Mouse (Mus musculus): ENCODE data around the gene Asic1. TPM values are rescaled to one million over a fixed set of nuclear protein-coding genes. Genes with fewer than 3 reads are reported as not detected.

Gene Asic1
- total and polyA plus RNA-seq, 3 experiments: 0.08 to 1.0 TPM; not detected in 1

GRCm38 (mm10) chr15:99642622-99643021, 27.5 kb upstream of the Asic1 start:
- Histone ChIP-seq H3K36me3 (ENCODE audit: control insufficient read depth in 1 of 2, insufficient read depth in 2 of 2, low read length in 2 of 2) (peaks cover 0 to 32% of the 10 kb centered on the region in 2 experiments; a peak in 2 of 4 replicates), H3K79me2 (ENCODE audit: control insufficient read depth, insufficient read depth, low read length, poor library complexity) (peaks cover 37% of the 10 kb centered on the region), H3K9ac (ENCODE audit: control insufficient read depth, low read depth, low read length, poor library complexity, severe bottlenecking) (no peak overlapping the region), H3K4me3 (ENCODE audit: control insufficient read depth in 1 of 2, insufficient read depth in 1 of 2, low read depth in 2 of 2, low read length in 2 of 2) (no peak overlapping the region), H3K27ac (ENCODE audit: control insufficient read depth, low read depth, low read length) (no peak overlapping the region), H3K9me3 (replicated peaks; ENCODE audit: insufficient read depth, low read length) (no peaks in the 10 kb centered on the region), H3K27me3 (ENCODE audit: control insufficient read depth in 1 of 2, insufficient read depth in 2 of 2, low read length in 2 of 2) (no peaks in the 10 kb centered on the region), H3K4me1 (ENCODE audit: control insufficient read depth in 1 of 2, insufficient read depth in 2 of 2, low read length in 2 of 2) (0 out of 4 replicates have a peak, but pooled peaks cover 0 to 3% of the 10 kb centered on the region in 2 experiments)
- DNase-seq (ENCODE audit: low read depth, low spot score): no peak
- TF ChIP-seq MYC (IDR thresholded peaks at IDR 0.05; ENCODE audit: low read depth, low read length): no peak
- TF ChIP-seq GATA1 (IDR thresholded peaks at IDR 0.05; ENCODE audit: low read depth, low read length): no peak

DNA sequence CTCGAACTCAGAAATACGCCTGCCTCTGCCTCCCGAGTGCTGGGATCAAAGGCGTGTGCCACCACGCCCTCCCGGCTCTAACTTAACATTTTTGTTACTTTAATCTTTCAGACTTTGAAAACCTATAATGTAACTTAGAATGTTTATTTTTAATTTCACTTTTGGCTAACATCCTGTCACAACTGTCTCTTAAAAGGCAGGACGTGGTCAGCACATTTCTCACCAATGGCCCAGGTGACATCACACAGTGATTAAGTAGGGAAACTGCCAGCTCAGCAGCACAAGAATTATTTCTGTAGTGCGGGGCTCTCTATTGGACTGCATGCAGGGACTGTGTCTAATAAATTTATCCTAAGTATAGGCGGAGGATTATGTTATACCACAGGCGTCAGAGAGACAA, 26.3 kb upstream of the Asic1 start:
- H3K4me3 ChIP-seq (ENCODE audit: control insufficient read depth in 1 of 2, insufficient read depth in 1 of 2, low read depth in 2 of 2, low read length in 2 of 2): no peak overlapping the region
- no peak overlapping the region for H3K9ac ChIP-seq (ENCODE audit: control insufficient read depth, low read depth, low read length, poor library complexity, severe bottlenecking)
- H3K27me3 ChIP-seq (ENCODE audit: control insufficient read depth in 1 of 2, insufficient read depth in 2 of 2, low read length in 2 of 2): no peaks in the 10 kb centered on the region
- H3K79me2 ChIP-seq (ENCODE audit: control insufficient read depth, insufficient read depth, low read length, poor library complexity): peaks cover 47% of the 10 kb centered on the region
- TF ChIP-seq MYB (IDR thresholded peaks at IDR 0.05; ENCODE audit: low read depth, low read length) (no peak), POLR2AphosphoS2 (IDR thresholded peaks at IDR 0.05; ENCODE audit: low read length) (no peak), MAFK (IDR thresholded peaks at IDR 0.05; ENCODE audit: borderline replicate concordance, low read depth, low read length) (no peak), JUND (IDR thresholded peaks at IDR 0.05; ENCODE audit: low read depth, low read length) (no peak), CTCF (IDR thresholded peaks at IDR 0.05 in 2 of 3, conservative IDR thresholded peaks at IDR 0.05 in 1 of 3; ENCODE audit: control insufficient read depth in 1 of 3, insufficient read depth in 1 of 3, low read depth in 2 of 3, low read length in 3 of 3, poor library complexity in 1 of 3, severe bottlenecking in 1 of 3) (no peak), ZNF384 (IDR thresholded peaks at IDR 0.05; ENCODE audit: low read depth, low read length) (no peak), CHD2 (IDR thresholded peaks at IDR 0.05; ENCODE audit: low read length) (no peak)
- no peak for DNase-seq (ENCODE audit: low read depth, low spot score)
- peaks cover 0 to 24% of the 10 kb centered on the region in 2 experiments; a peak in 3 of 4 replicates for H3K36me3 ChIP-seq (ENCODE audit: control insufficient read depth in 1 of 2, insufficient read depth in 2 of 2, low read length in 2 of 2)
- 0 out of 4 replicates have a peak, but pooled peaks cover 0 to 3% of the 10 kb centered on the region in 2 experiments for H3K4me1 ChIP-seq (ENCODE audit: control insufficient read depth in 1 of 2, insufficient read depth in 2 of 2, low read length in 2 of 2)
- H3K27ac ChIP-seq (ENCODE audit: control insufficient read depth, low read depth, low read length): no peak overlapping the region
- no peaks in the 10 kb centered on the region for H3K9me3 ChIP-seq (replicated peaks; ENCODE audit: insufficient read depth, low read length)

GRCm38 (mm10) chr15:99644776-99645175, 25.4 kb upstream of the Asic1 start:
- no peaks in the 10 kb centered on the region for H3K27me3 ChIP-seq (ENCODE audit: control insufficient read depth in 1 of 2, insufficient read depth in 2 of 2, low read length in 2 of 2)
- TF ChIP-seq NRF1 (IDR thresholded peaks at IDR 0.05; ENCODE audit: insufficient read depth, low read depth, low read length, poor library complexity, severe bottlenecking) (no peak), UBTF (IDR thresholded peaks at IDR 0.05; ENCODE audit: borderline replicate concordance, insufficient read depth, low read depth, low read length) (no peak), CTCF (IDR thresholded peaks at IDR 0.05 in 2 of 3, conservative IDR thresholded peaks at IDR 0.05 in 1 of 3; ENCODE audit: control insufficient read depth in 1 of 3, insufficient read depth in 1 of 3, low read depth in 2 of 3, low read length in 3 of 3, poor library complexity in 1 of 3, severe bottlenecking in 1 of 3) (no peak), HCFC1 (IDR thresholded peaks at IDR 0.05; ENCODE audit: low read depth, low read length) (no peak), MYB (IDR thresholded peaks at IDR 0.05; ENCODE audit: low read depth, low read length) (no peak), BHLHE40 (IDR thresholded peaks at IDR 0.05; ENCODE audit: borderline replicate concordance, low read depth, low read length) (no peak), MEF2A (IDR thresholded peaks at IDR 0.05; ENCODE audit: extremely low read depth, insufficient replicate concordance, low read depth, low read length, poor library complexity, severe bottlenecking) (no peak), ELF1 (IDR thresholded peaks at IDR 0.05; ENCODE audit: low read depth, low read length) (no peak), CHD2 (IDR thresholded peaks at IDR 0.05; ENCODE audit: low read length) (no peak), NELFE (IDR thresholded peaks at IDR 0.05; ENCODE audit: low read depth, low read length) (no peak), TBP (IDR thresholded peaks at IDR 0.05; ENCODE audit: low read depth, low read length) (no peak)
- H3K4me3 ChIP-seq (ENCODE audit: control insufficient read depth in 1 of 2, insufficient read depth in 1 of 2, low read depth in 2 of 2, low read length in 2 of 2): no peak overlapping the region
- peaks cover 2 to 8% of the 10 kb centered on the region in 2 experiments; a peak in 2 of 4 replicates for H3K4me1 ChIP-seq (ENCODE audit: control insufficient read depth in 1 of 2, insufficient read depth in 2 of 2, low read length in 2 of 2)
- H3K9me3 ChIP-seq (replicated peaks; ENCODE audit: insufficient read depth, low read length): no peaks in the 10 kb centered on the region
- no peak overlapping the region for H3K27ac ChIP-seq (ENCODE audit: control insufficient read depth, low read depth, low read length)
- peaks cover 5 to 19% of the 10 kb centered on the region in 2 experiments for H3K36me3 ChIP-seq (ENCODE audit: control insufficient read depth in 1 of 2, insufficient read depth in 2 of 2, low read length in 2 of 2)
- H3K79me2 ChIP-seq (ENCODE audit: control insufficient read depth, insufficient read depth, low read length, poor library complexity): peaks cover 56% of the 10 kb centered on the region
- no peak for DNase-seq (ENCODE audit: low read depth, low spot score)
- no peak overlapping the region for H3K9ac ChIP-seq (ENCODE audit: control insufficient read depth, low read depth, low read length, poor library complexity, severe bottlenecking)

Measured in MEL (cell line).